Mouse (Mus musculus) hindbrain, embryonic 12.5 days (tissue): ENCODE results near the gene Gm4707. TPM values are rescaled to one million over a fixed set of nuclear protein-coding genes. Genes with fewer than 3 reads are reported as not detected.
A peak's percentile ranks its signal among the peaks of the same experiment; 100 is the strongest.
"Not testable (repeated sequence)": the region's sequence is repeated elsewhere in the genome, so short reads cannot be mapped to it uniquely, and the experiment has no call there.

Source experiments
- ATAC-seq: fragments of 200-750 bp; cut with Nextera tagmentation; 2 replicates; pipeline ENCODE4 v1.8.0; 2017; ENCODE audit warnings: moderate TSS enrichment; ENCODE audit not compliant: low FRiP score
- H3K27ac ChIP-seq: fragments of 300-500 bp; sonication (generic); 2 replicates; pipeline ENCODE4 v1.5.1; 2016; ENCODE audit warnings: mild to moderate bottlenecking
- H3K27me3 ChIP-seq: fragments of 300-500 bp; sonication (generic); 2 replicates; pipeline ENCODE4 v1.6.1; 2016; ENCODE audit warnings: mild to moderate bottlenecking
- H3K36me3 ChIP-seq: fragments of 300-500 bp; sonication (generic); 2 replicates; pipeline ENCODE4 v1.6.1; 2016; ENCODE audit warnings: mild to moderate bottlenecking
- H3K4me1 ChIP-seq: fragments of 300-500 bp; sonication (generic); 2 replicates; pipeline ENCODE4 v1.6.1; 2016
- H3K4me2 ChIP-seq: fragments of 300-500 bp; sonication (generic); replicated peaks from 2 replicates; pipeline ENCODE4 v1.6.1; 2016; ENCODE audit warnings: mild to moderate bottlenecking
- H3K4me3 ChIP-seq: fragments of 300-500 bp; sonication (generic); 2 replicates; pipeline ENCODE4 v1.5.1; 2016; ENCODE audit warnings: mild to moderate bottlenecking
- H3K9ac ChIP-seq: fragments of 300-500 bp; sonication (generic); 2 replicates; pipeline ENCODE4 v1.6.1; 2016; ENCODE audit warnings: mild to moderate bottlenecking, moderate library complexity
- H3K9me3 ChIP-seq: fragments of 300-500 bp; sonication (generic); replicated peaks from 2 replicates; pipeline ENCODE4 v1.6.1; 2016; ENCODE audit warnings: mild to moderate bottlenecking
- WGBS: fragments of 180-500 bp; shearing (Covaris S2); methylation state at CpG from one replicate; pipeline ENCODE4 v1.1.7; 2016; 5-methylcytosine and 5-hydroxymethylcytosine counted together
- polyA plus RNA-seq: library from polyadenylated mRNA; unstranded; fragments of >200 nt; fragmentation: Nextera tagmentation; extraction: Ambion mirVana; gene quantifications from 2 replicates; pipeline ENCODE4 v1.2.1, GENCODE M21; 2016

The Gm4707 gene
- polyA plus RNA-seq, 1 experiment from 2014 or later: 3.4 TPM

GRCm38 (mm10) chr17:71476346-71477020, 16.8 kb upstream of the Gm4707 start:
- H3K9ac ChIP-seq: 0 out of 2 replicates have a peak overlapping the region, but pooled peaks have one; percentile 91
- H3K4me1 ChIP-seq: peaks cover 12% of the 10 kb centered on the region
- H3K36me3 ChIP-seq: no peaks in the 10 kb centered on the region
- peak overlapping the region; percentile 62 for H3K4me3 ChIP-seq
- WGBS: 88% methylated on average over 7 of the region's 7 CpGs
- ATAC-seq: no peak
- peak overlapping the region; percentile 99; the same call in 1 of the 2 replicates for H3K27ac ChIP-seq
- H3K4me2 ChIP-seq: peak overlapping the region; percentile 90
- no peaks in the 10 kb centered on the region for H3K9me3 ChIP-seq
- H3K27me3 ChIP-seq: no peaks in the 10 kb centered on the region

DNA sequence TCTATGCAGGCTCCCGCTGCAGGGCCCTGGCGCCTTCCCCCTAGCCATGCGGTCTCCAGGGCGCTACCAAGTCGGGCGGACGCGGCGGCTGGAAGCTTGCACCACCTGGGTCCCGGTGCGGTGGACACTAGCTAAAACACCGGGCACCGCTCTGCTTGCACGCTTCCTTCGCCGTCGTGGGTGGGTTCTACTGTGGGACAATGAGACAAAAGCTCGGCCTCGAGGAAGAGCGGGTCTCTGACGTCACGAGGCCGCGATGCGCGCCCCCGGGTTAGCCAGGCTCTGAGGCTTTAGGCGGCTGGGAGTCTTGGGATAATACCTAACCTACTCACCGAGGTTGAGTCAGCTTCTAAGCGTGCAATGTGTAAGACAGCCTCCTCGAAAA, 16.0 kb upstream of the Gm4707 start:
- H3K27ac ChIP-seq: peak overlapping the region; percentile 99
- ATAC-seq: peak; percentile 86
- H3K4me2 ChIP-seq: peak overlapping the region; percentile 90
- H3K9ac ChIP-seq: peak overlapping the region; percentile 91
- WGBS: 1% methylated on average over 31 of the region's 31 CpGs
- H3K27me3 ChIP-seq: no peaks in the 10 kb centered on the region
- no peaks in the 10 kb centered on the region for H3K36me3 ChIP-seq
- H3K4me3 ChIP-seq: peak overlapping the region; percentile 62
- peaks cover 13% of the 10 kb centered on the region for H3K4me1 ChIP-seq
- H3K9me3 ChIP-seq: no peaks in the 10 kb centered on the region

DNA sequence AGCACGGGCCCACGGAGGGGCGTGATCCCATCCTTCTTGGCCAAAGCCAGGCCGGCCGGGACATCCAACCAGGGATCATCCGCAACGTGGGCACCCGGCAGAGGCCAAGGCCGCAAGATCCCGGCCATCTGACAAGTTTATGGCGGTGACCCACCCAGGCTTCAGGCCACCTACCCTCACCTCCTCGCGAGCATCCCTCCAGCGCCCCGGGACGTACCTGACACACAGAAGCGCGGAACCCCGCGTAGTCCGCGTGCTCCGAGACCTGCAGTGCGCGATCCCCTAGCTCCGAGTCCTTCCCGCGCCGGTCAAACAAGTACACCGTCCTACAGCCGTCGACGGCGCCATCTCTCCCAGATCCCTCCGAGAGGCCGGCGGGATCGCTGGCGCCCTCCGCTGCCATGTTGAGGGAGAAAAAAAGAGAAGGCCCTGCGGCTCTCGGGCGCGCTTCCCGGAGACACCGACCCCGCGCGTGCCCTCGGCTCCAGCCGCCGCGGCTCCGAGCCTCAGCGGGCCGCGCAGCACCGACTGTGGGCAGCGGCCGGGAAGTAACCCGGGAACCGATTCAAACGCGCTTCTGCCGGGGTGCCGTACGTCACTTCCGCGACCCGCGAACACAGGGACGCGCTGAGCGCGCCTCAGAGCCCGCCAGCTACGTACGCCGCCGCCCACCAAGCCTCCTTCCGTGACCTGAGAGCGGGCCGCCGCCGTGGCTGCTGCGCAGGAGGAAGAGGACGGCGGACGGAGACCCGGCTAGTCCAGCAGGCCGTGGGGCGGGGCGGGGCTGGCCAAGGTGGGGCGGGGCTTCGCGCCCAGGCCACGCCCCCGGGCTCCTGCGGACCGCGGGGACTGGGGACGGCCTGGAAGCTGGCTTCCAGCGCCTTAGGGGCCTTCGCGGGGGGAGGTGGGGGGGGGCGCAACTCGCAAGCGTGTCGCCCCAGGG, 15.3 kb upstream of the Gm4707 start, which contains the start of gene Smchd1:
TSS of gene Smchd1 (minus strand) at position 582 of the 943 bp plus-strand sequence.
- WGBS: under 1% methylated on average over 100 of the region's 109 CpGs
- Histone ChIP-seq H3K4me3 (peak within 1 kb of the TSS; percentile 62), H3K27me3 (no peaks in the 10 kb centered on the region), H3K36me3 (no peaks in the 10 kb centered on the region), H3K27ac (peak within 1 kb of the TSS; percentile 99), H3K4me2 (peak within 1 kb of the TSS; percentile 90), H3K9ac (peak within 1 kb of the TSS; percentile 91), H3K9me3 (no peaks in the 10 kb centered on the region), H3K4me1 (peaks cover 13% of the 10 kb centered on the region)
- peak; percentile 94 for ATAC-seq

DNA sequence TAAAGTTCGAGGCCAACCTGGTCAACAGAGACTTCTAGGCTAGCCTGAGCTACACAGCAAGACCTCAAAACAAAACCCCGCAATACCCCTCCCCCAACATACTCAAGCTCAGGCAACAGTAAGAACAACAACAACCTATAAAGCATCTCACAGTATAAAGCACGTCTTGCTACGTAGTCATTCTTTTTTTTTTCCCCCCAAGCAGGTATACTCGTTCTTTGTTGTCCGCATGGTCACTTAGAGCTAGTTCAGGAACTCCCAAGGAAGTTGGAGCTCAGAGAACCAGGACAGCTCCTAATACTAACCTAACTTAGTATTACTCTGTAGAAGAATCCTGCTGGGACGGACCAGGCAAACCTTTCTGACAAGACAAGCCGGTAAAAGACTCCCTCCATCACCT, 14.4 kb upstream of the Gm4707 start:
- H3K27me3 ChIP-seq: no peaks in the 10 kb centered on the region
- peak overlapping the region; percentile 62 for H3K4me3 ChIP-seq
- WGBS: 11% methylated on average over 8 of the region's 8 CpGs
- peak overlapping the region; percentile 91 for H3K9ac ChIP-seq
- no peak overlapping the region for H3K27ac ChIP-seq
- no peaks in the 10 kb centered on the region for H3K9me3 ChIP-seq
- ATAC-seq: no peak
- peaks cover 13% of the 10 kb centered on the region for H3K4me1 ChIP-seq
- peak overlapping the region; percentile 90 for H3K4me2 ChIP-seq
- H3K36me3 ChIP-seq: no peaks in the 10 kb centered on the region

- Histone ChIP-seq H3K27me3 (no peaks in the 10 kb centered on the region), H3K9me3 (no peaks in the 10 kb centered on the region), H3K4me1 (peaks cover 13% of the 10 kb centered on the region), H3K36me3 (no peaks in the 10 kb centered on the region), H3K9ac (no peak overlapping the region), H3K4me2 (no peak overlapping the region), H3K27ac (no peak overlapping the region), H3K4me3 (no peak overlapping the region)
- WGBS: 92% methylated on average over 2 of the region's 2 CpGs
- no peak for ATAC-seq
Observed at GRCm38 (mm10) chr17:71471261-71471660, 11.5 kb upstream of the Gm4707 start.

DNA sequence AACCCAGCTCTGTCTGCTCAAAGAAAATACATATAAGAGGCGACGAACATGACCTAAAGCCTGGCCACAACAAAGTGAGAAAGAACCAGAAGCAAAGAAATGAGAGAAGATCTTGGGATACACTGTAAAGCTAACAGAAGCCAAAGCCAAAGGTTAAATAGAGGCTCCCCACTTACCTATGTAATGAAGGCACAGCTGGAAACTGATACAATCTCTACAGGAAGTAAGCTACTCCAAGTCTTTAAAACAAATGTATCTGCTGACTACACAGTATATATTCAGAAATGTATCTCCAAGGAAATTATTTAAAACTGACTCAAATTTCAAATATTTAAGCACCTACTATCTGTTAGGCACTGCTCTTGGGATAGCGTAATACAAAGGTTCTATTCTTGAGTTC, 594 bp upstream of the Gm4707 start:
- no peaks in the 10 kb centered on the region for H3K9me3 ChIP-seq
- H3K27ac ChIP-seq: no peak overlapping the region
- WGBS: 93% methylated on average over 3 of the region's 3 CpGs
- H3K4me1 ChIP-seq: no peaks in the 10 kb centered on the region
- no peak overlapping the region for H3K4me3 ChIP-seq
- no peak for ATAC-seq
- no peak overlapping the region for H3K4me2 ChIP-seq
- H3K36me3 ChIP-seq: peaks cover 39% of the 10 kb centered on the region
- no peaks in the 10 kb centered on the region for H3K27me3 ChIP-seq
- H3K9ac ChIP-seq: no peak overlapping the region

GRCm38 (mm10) chr17:71457361-71457760, 2.4 kb downstream of the Gm4707 start:
- ATAC-seq, H3K9ac ChIP-seq, H3K4me2 ChIP-seq, H3K4me3 ChIP-seq, H3K27me3 ChIP-seq, H3K9me3 ChIP-seq, H3K27ac ChIP-seq, H3K4me1 ChIP-seq: not testable (repeated sequence)
- 90% methylated on average over 6 of the region's 6 CpGs for WGBS
- peaks cover 35% of the 10 kb centered on the region for H3K36me3 ChIP-seq

- Histone ChIP-seq H3K9ac (no peak overlapping the region), H3K27ac (no peak overlapping the region), H3K4me1 (no peaks in the 10 kb centered on the region), H3K4me3 (no peak overlapping the region), H3K36me3 (peaks cover 24% of the 10 kb centered on the region), H3K4me2 (no peak overlapping the region), H3K27me3 (no peaks in the 10 kb centered on the region), H3K9me3 (no peaks in the 10 kb centered on the region)
- WGBS: 96% methylated on average over 6 of the region's 6 CpGs
- ATAC-seq: no peak
Observed at GRCm38 (mm10) chr17:71445191-71445590, 14.5 kb downstream of the Gm4707 start.

- 89% methylated on average over 2 of the region's 2 CpGs for WGBS
- peaks cover 24% of the 10 kb centered on the region for H3K36me3 ChIP-seq
- no peak for ATAC-seq
Observed at GRCm38 (mm10) chr17:71444718-71445117, 15.0 kb downstream of the Gm4707 start.

DNA sequence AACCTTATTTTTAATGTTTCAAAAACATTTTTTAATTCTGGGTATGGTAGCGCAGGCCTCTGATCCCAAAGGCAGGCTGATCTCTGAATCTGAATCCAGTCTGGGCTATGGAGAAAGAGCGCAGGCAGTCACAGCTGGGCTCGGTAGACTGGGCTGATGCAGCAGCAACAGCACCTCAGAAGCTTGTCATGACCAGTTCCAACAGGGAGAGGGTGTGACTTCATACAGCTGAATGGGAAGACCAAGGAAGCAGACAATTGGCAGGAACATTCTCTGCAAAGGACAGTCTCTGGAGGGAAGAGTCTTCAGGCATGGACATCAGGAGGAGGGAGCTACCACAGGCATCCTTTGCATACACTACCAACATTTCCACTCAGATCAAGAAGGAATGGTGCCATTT, 15.6 kb downstream of the Gm4707 start:
- Histone ChIP-seq H3K27me3 (no peaks in the 10 kb centered on the region), H3K9me3 (no peaks in the 10 kb centered on the region), H3K4me1 (no peaks in the 10 kb centered on the region), H3K27ac (no peak overlapping the region), H3K9ac (no peak overlapping the region), H3K4me3 (no peak overlapping the region), H3K4me2 (no peak overlapping the region), H3K36me3 (peaks cover 24% of the 10 kb centered on the region)
- ATAC-seq: no peak
- 94% methylated on average over 3 of the region's 3 CpGs for WGBS

More at GRCm38 (mm10) chr17:71444718-71445117, 15.0 kb downstream of the Gm4707 start:
- Histone ChIP-seq H3K27ac (no peak overlapping the region), H3K9me3 (no peaks in the 10 kb centered on the region), H3K4me1 (no peaks in the 10 kb centered on the region), H3K9ac (no peak overlapping the region), H3K27me3 (no peaks in the 10 kb centered on the region), H3K4me3 (no peak overlapping the region), H3K4me2 (no peak overlapping the region)

DNA sequence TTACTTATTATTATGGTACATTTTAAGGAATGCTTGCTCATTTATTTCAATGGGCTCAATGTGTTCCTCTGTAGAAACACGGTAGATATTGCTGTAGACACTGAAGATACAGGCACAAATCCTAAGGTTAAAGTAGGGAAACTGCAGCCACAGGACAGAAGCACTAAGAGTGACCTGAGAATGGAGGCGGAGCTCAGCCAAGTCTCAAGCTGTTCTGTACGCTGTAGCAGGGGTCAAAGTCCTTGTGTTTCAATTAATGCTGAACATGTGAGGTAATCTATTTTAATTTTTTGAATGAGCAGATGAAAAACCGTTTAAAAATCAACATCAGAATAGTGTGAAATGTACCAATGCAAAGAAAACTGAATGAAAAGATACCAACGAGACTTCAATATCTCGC, 16.4 kb downstream of the Gm4707 start:
- no peaks in the 10 kb centered on the region for H3K27me3 ChIP-seq
- peaks cover 24% of the 10 kb centered on the region for H3K36me3 ChIP-seq
- no peak overlapping the region for H3K9ac ChIP-seq
- 90% methylated on average over 6 of the region's 6 CpGs for WGBS
- H3K4me2 ChIP-seq: no peak overlapping the region
- no peak overlapping the region for H3K27ac ChIP-seq
- ATAC-seq: no peak
- no peak overlapping the region for H3K4me3 ChIP-seq
- no peaks in the 10 kb centered on the region for H3K4me1 ChIP-seq
- H3K9me3 ChIP-seq: no peaks in the 10 kb centered on the region

DNA sequence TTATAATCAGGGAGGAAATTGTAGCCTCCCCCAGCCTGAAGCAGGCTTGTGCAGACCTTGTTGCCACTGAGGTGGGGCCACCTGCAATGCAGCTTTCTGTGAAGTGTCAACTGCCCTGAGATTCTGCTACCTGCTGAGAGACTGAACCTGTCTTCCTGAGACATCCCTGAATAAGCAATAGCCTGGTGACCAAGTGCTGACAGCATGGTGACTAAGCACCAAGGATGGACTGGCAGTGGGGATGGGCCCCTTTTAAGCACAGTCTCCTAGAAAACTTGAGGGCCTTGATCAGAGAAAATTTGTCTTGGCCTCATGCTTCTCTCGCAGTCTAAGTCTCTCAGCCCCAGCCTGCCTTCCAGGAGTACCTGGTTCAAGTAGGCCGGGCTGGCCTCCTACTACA, 37.2 kb downstream of the Gm4707 start:
- WGBS: 92% methylated on average over 2 of the region's 2 CpGs
- H3K9ac ChIP-seq, H3K27me3 ChIP-seq, H3K4me2 ChIP-seq, ATAC-seq, H3K27ac ChIP-seq, H3K4me3 ChIP-seq, H3K4me1 ChIP-seq: not testable (repeated sequence)
- H3K36me3 ChIP-seq: peaks cover 48% of the 10 kb centered on the region
- H3K9me3 ChIP-seq: peaks cover 14% of the 10 kb centered on the region
